Mouse (Mus musculus): Measurements from ENCODE around the gene Dap. TPM values are rescaled to one million over a fixed set of nuclear protein-coding genes. Genes with fewer than 3 reads are reported as not detected.

Dap gene
- polyA plus RNA-seq, 1 experiment from 2014 or later: 95.7 TPM

DNA sequence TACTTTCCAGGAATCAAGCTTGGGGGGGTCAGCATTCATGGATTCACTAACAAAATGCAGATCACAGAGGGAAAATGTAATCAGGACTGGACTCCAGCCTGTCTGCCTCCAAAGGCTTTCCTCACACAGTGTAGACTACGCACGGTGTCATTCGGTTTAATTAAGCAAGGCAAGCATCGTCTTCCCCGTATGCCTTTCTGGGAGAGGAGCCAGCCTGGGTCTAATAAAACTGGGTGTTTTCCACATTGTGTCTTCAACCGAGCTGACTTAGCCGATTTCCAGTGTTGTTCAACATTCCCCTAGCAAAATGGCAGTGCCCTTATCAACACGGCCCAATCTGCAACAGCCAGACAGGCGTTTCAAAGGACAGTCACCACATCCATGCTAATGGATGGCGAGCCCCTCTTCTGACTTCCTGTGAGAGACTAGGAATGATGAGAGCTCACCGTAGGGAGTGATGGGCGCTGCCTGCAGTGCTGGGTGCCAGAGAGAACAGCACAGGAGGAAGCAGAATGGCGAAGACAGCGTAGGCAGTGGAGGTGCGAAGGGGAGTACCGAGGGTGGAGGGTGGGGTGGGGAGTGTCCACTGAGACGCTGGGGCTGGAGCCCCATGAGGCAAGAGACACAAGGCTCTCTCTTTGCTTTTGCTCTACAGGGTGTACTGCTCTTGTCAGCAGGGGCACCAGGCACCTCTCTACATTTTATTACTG is 61.0 kb downstream of the Dap start:
- Histone ChIP-seq H3K9ac (no peak overlapping the region), H3K9me3 (no peaks in the 10 kb centered on the region), H3K27ac (no peak overlapping the region), H3K27me3 (no peaks in the 10 kb centered on the region), H3K4me1 (no peaks in the 10 kb centered on the region), H3K4me2 (no peak overlapping the region), H3K4me3 (no peak overlapping the region), H3K36me3 (no peaks in the 10 kb centered on the region)
- 82% methylated on average over 17 of the region's 17 CpGs for WGBS
- ATAC-seq (ENCODE audit: insufficient number of reproducible peaks, insufficient read depth, low FRiP score, low TSS enrichment, low read depth): no peak

GRCm38 (mm10) chr15:31285695-31286094 is 61.6 kb downstream of the Dap start:
- WGBS: 91% methylated on average over 3 of the region's 3 CpGs
- Histone ChIP-seq H3K4me3 (no peak overlapping the region), H3K9me3 (no peaks in the 10 kb centered on the region), H3K9ac (no peak overlapping the region), H3K27ac (no peak overlapping the region), H3K4me1 (no peaks in the 10 kb centered on the region), H3K27me3 (no peaks in the 10 kb centered on the region), H3K36me3 (no peaks in the 10 kb centered on the region), H3K4me2 (no peak overlapping the region)
- no peak for ATAC-seq (ENCODE audit: insufficient number of reproducible peaks, insufficient read depth, low FRiP score, low TSS enrichment, low read depth)

GRCm38 (mm10) chr15:31292627-31293026 is 68.5 kb downstream of the Dap start:
- Histone ChIP-seq H3K27ac (no peak overlapping the region), H3K36me3 (no peaks in the 10 kb centered on the region), H3K4me1 (peaks cover 19% of the 10 kb centered on the region), H3K9ac (no peak overlapping the region), H3K27me3 (peaks cover 29% of the 10 kb centered on the region), H3K4me2 (no peak overlapping the region), H3K4me3 (no peak overlapping the region), H3K9me3 (no peaks in the 10 kb centered on the region)
- 0 out of 2 replicates have a peak, but pooled peaks have one; percentile 30 for ATAC-seq (ENCODE audit: insufficient number of reproducible peaks, insufficient read depth, low FRiP score, low TSS enrichment, low read depth)
- 15% methylated on average over 3 of the region's 3 CpGs for WGBS

DNA sequence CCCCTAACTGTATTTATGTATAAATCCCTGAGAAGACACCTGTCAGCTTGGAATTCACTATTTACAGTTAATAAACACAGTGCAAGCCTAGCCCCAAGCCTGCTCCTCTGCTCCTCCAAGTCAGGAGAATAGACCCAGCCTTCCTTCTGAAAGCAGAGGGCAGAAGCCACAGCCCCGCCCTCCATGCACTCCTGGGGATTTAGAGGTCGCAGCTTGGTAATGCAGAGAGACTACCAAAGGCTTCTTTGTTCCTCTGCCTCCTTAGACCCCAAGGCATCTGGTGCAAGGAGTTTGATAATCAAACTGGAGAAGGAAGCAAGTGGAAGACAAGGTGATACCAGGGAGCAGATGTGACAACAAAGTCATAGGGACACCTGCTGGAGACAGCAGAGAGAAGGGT is 70.2 kb downstream of the Dap start:
- Histone ChIP-seq H3K27me3 (peaks cover 46% of the 10 kb centered on the region), H3K27ac (no peak overlapping the region)
- WGBS: 5% methylated on average over 2 of the region's 2 CpGs

GRCm38 (mm10) chr15:31296882-31297776 is 73.0 kb downstream of the Dap start:
- Histone ChIP-seq H3K4me3 (peak overlapping the region; percentile 32), H3K9ac (0 out of 2 replicates have a peak overlapping the region, but pooled peaks have one; percentile 40), H3K36me3 (no peaks in the 10 kb centered on the region), H3K27ac (no peak overlapping the region), H3K27me3 (peaks cover 50% of the 10 kb centered on the region), H3K4me1 (peaks cover 26% of the 10 kb centered on the region), H3K9me3 (no peaks in the 10 kb centered on the region), H3K4me2 (peak overlapping the region; percentile 56)
- ATAC-seq (ENCODE audit: insufficient number of reproducible peaks, insufficient read depth, low FRiP score, low TSS enrichment, low read depth): no peak
- WGBS: 9% methylated on average over 40 of the region's 40 CpGs

More for the DNA sequence above, 70.2 kb downstream of the Dap start:
- no peaks in the 10 kb centered on the region for H3K36me3 ChIP-seq
- no peaks in the 10 kb centered on the region for H3K9me3 ChIP-seq
- H3K9ac ChIP-seq: no peak overlapping the region
- no peak for ATAC-seq (ENCODE audit: insufficient number of reproducible peaks, insufficient read depth, low FRiP score, low TSS enrichment, low read depth)
- H3K4me2 ChIP-seq: no peak overlapping the region
- H3K4me1 ChIP-seq: peaks cover 22% of the 10 kb centered on the region
- no peak overlapping the region for H3K4me3 ChIP-seq

DNA sequence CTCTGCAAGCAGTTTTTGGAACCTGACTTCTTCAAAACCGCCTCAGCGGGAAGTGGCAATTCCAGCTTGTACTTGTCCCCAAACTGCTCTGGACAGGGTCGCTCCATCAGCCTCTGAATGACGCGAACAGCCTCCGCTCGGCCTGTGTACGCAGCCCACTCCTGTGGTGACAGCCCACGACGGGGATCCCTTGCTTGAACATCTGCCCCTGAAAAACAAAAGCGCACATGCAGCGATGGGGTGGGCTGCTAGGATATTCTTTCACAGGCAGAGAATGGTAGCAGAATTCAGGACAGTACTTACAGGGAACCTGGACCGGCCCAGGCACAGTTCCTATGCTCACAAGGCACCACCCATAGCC is 73.6 kb downstream of the Dap start:
- Histone ChIP-seq H3K9me3 (no peaks in the 10 kb centered on the region), H3K4me2 (peak overlapping the region; percentile 56), H3K27ac (no peak overlapping the region), H3K27me3 (peaks cover 53% of the 10 kb centered on the region), H3K4me1 (peaks cover 24% of the 10 kb centered on the region), H3K9ac (no peak overlapping the region), H3K36me3 (no peaks in the 10 kb centered on the region), H3K4me3 (peak overlapping the region; percentile 32)
- ATAC-seq (ENCODE audit: insufficient number of reproducible peaks, insufficient read depth, low FRiP score, low TSS enrichment, low read depth): no peak
- WGBS: 24% methylated on average over 13 of the region's 13 CpGs

GRCm38 (mm10) chr15:31299258-31299917 is 75.3 kb downstream of the Dap start:
- no peaks in the 10 kb centered on the region for H3K9me3 ChIP-seq
- peaks cover 53% of the 10 kb centered on the region for H3K27me3 ChIP-seq
- peaks cover 20% of the 10 kb centered on the region for H3K4me1 ChIP-seq
- 60% methylated on average over 6 of the region's 6 CpGs for WGBS
- no peak overlapping the region for H3K4me2 ChIP-seq
- H3K27ac ChIP-seq: no peak overlapping the region
- no peaks in the 10 kb centered on the region for H3K36me3 ChIP-seq
- no peak for ATAC-seq (ENCODE audit: insufficient number of reproducible peaks, insufficient read depth, low FRiP score, low TSS enrichment, low read depth)
- no peak overlapping the region for H3K4me3 ChIP-seq
- H3K9ac ChIP-seq: no peak overlapping the region

- Histone ChIP-seq H3K4me2 (no peak overlapping the region), H3K4me1 (peaks cover 15% of the 10 kb centered on the region), H3K4me3 (no peak overlapping the region), H3K36me3 (no peaks in the 10 kb centered on the region), H3K9me3 (no peaks in the 10 kb centered on the region), H3K27me3 (peaks cover 25% of the 10 kb centered on the region), H3K9ac (no peak overlapping the region), H3K27ac (no peak overlapping the region)
- no peak for ATAC-seq (ENCODE audit: insufficient number of reproducible peaks, insufficient read depth, low FRiP score, low TSS enrichment, low read depth)
- 38% methylated on average over 12 of the region's 12 CpGs for WGBS
Measured at GRCm38 (mm10) chr15:31302293-31302990, 78.3 kb downstream of the Dap start.

GRCm38 (mm10) chr15:31304302-31304701 is 80.2 kb downstream of the Dap start:
- 76% methylated on average over 3 of the region's 3 CpGs for WGBS
- Histone ChIP-seq H3K4me3 (no peak overlapping the region), H3K9ac (no peak overlapping the region), H3K27ac (no peak overlapping the region), H3K4me1 (peaks cover 11% of the 10 kb centered on the region), H3K27me3 (peaks cover 7% of the 10 kb centered on the region; the same call in 1 of the 2 replicates), H3K4me2 (no peak overlapping the region), H3K36me3 (no peaks in the 10 kb centered on the region), H3K9me3 (peaks cover 4% of the 10 kb centered on the region; the same call in 1 of the 2 replicates)
- no peak for ATAC-seq (ENCODE audit: insufficient number of reproducible peaks, insufficient read depth, low FRiP score, low TSS enrichment, low read depth)

- 40% methylated on average over 6 of the region's 6 CpGs for WGBS
- H3K27ac ChIP-seq: no peak overlapping the region
- no peak for ATAC-seq (ENCODE audit: insufficient number of reproducible peaks, insufficient read depth, low FRiP score, low TSS enrichment, low read depth)
Measured at GRCm38 (mm10) chr15:31305181-31305580, 81.1 kb downstream of the Dap start.

DNA sequence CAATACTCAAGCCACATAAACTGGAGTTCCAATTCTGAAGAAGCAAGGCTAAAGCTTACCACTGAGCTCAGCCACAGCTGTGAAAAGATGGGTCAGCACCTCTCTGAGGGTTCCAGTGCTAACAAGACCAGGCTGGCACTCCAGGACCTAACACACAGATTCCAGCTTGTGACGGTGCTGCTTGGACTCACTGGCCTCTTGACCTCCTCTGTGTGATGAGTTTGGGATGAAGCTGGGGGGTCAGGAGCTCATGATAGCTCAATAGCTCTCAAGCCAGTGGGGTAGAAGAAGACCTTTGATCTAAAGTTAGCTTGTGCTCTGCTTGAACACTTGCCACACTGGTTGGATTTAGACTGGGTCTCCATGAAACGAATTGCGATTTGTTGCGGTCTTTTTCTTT is 82.6 kb downstream of the Dap start:
- H3K9ac ChIP-seq: no peak overlapping the region
- H3K36me3 ChIP-seq: no peaks in the 10 kb centered on the region
- WGBS: 66% methylated on average over 4 of the region's 4 CpGs
- H3K4me1 ChIP-seq: peaks cover 7% of the 10 kb centered on the region
- H3K27ac ChIP-seq: no peak overlapping the region
- no peak overlapping the region for H3K4me2 ChIP-seq
- H3K27me3 ChIP-seq: 0 out of 2 replicates have a peak, but pooled peaks cover 3% of the 10 kb centered on the region
- peaks cover 4% of the 10 kb centered on the region; the same call in 1 of the 2 replicates for H3K9me3 ChIP-seq
- no peak for ATAC-seq (ENCODE audit: insufficient number of reproducible peaks, insufficient read depth, low FRiP score, low TSS enrichment, low read depth)
- H3K4me3 ChIP-seq: no peak overlapping the region

More at GRCm38 (mm10) chr15:31305181-31305580, 81.1 kb downstream of the Dap start:
- Histone ChIP-seq H3K9ac (no peak overlapping the region), H3K4me1 (peaks cover 7% of the 10 kb centered on the region), H3K4me3 (no peak overlapping the region), H3K4me2 (no peak overlapping the region), H3K9me3 (peaks cover 4% of the 10 kb centered on the region; the same call in 1 of the 2 replicates), H3K36me3 (no peaks in the 10 kb centered on the region), H3K27me3 (0 out of 2 replicates have a peak, but pooled peaks cover 3% of the 10 kb centered on the region)

Measured in embryonic facial prominence, embryonic 13.5 days (tissue).